Mouse (Mus musculus): ENCODE measurements at regions not wholly inside any gene's neighbourhood (a gene's known extent, or its start where the extent isn't known, plus 50 kb on each side); places are given as distances from the start of the nearest gene placed in this dataset.

GRCm38 (mm10) chr2:146694041-146694440 is 161.6 kb upstream of the Kiz start:
- TF ChIP-seq CTCF (IDR thresholded peaks at IDR 0.05; ENCODE audit: low read depth) (no peak), EP300 (IDR thresholded peaks at IDR 0.05; ENCODE audit: low read depth) (no peak)

Data from liver, embryonic 14.5 days (tissue).